Comparison of ENCODE assay signal across 10 mouse cellular contexts in genomic region chr16:11526996-11527395, GRCm38 (mm10).
DNase-seq lines count a peak whose midpoint lies in the region; ATAC-seq lines count a peak whose summit lies in the region.
"Had no signal": no experiment of that assay in that cellular context is flagged by ENCODE, and none has a peak within 500 bp of the region (broad histone marks: within the 10 kb centered on the region; RNA-seq: fewer than 3 reads in every experiment).

No protein-coding gene starts in this region.

- WGBS in forebrain, embryonic 15.5 days, result 79% methylated on average over 10 of the region's 10 CpGs
- WGBS in forebrain, embryonic 12.5 days, result 82% methylated on average over 10 of the region's 10 CpGs
- WGBS in hindbrain, embryonic 16.5 days, result 71% methylated on average over 10 of the region's 10 CpGs

- no peak overlapping the region for H3K4me3 ChIP-seq in forebrain, embryonic 15.5 days
- no peak overlapping the region for H3K4me3 ChIP-seq in forebrain, embryonic 12.5 days (replicated peaks)
- peak overlapping the region; percentile 77 for H3K4me3 ChIP-seq in megakaryocyte, embryonic 14.5 days (replicated peaks)
- H3K4me3 ChIP-seq in hindbrain, embryonic 16.5 days (ENCODE audit: low read length), result no peak overlapping the region
- H3K4me3 ChIP-seq: midbrain, embryonic 12.5 days had no signal

- peak; percentile 56 for DNase-seq in layer of hippocampus, adult 9-11 months
- peak; percentile 69 for DNase-seq in right cerebral cortex, postnatal 25 days
- DNase-seq in lung, postnatal 25 days (ENCODE audit: low spot score), result no peak
- DNase-seq: lung, adult 18-20 months had no signal

- peak overlapping the region; percentile 39 for H3K27ac ChIP-seq in forebrain, embryonic 15.5 days (replicated peaks)
- no peak overlapping the region for H3K27ac ChIP-seq in forebrain, embryonic 12.5 days
- H3K27ac ChIP-seq in hindbrain, embryonic 16.5 days (ENCODE audit: low read depth, low read length), result no peak overlapping the region
- H3K27ac ChIP-seq: midbrain, embryonic 12.5 days had no signal

- H3K36me3 ChIP-seq in forebrain, embryonic 15.5 days, result no peaks in the 10 kb centered on the region
- H3K36me3 ChIP-seq in forebrain, embryonic 12.5 days (replicated peaks), result no peaks in the 10 kb centered on the region
- H3K36me3 ChIP-seq in megakaryocyte, embryonic 14.5 days (replicated peaks; ENCODE audit: low read length), result peaks cover 56% of the 10 kb centered on the region
- H3K36me3 ChIP-seq in hindbrain, embryonic 16.5 days (ENCODE audit: control insufficient read depth, insufficient read depth, low read length), result no peaks in the 10 kb centered on the region
- H3K36me3 ChIP-seq: midbrain, embryonic 12.5 days had no signal

- peak; percentile 53 for ATAC-seq in forebrain, embryonic 15.5 days (replicated peaks)
- no peak for ATAC-seq in forebrain, embryonic 12.5 days (ENCODE audit: low FRiP score)
- no peak for ATAC-seq in megakaryocyte, adult 5-6 weeks (ENCODE audit: poor library complexity, severe bottlenecking)
- ATAC-seq in hindbrain, embryonic 16.5 days, result no peak

- H3K4me1 ChIP-seq in forebrain, embryonic 15.5 days, result peaks cover 15% of the 10 kb centered on the region
- peaks cover 6% of the 10 kb centered on the region; the same call in 1 of the 2 replicates for H3K4me1 ChIP-seq in forebrain, embryonic 12.5 days
- H3K4me1 ChIP-seq in megakaryocyte, embryonic 14.5 days, result peaks cover 79% of the 10 kb centered on the region
- peaks cover 10% of the 10 kb centered on the region for H3K4me1 ChIP-seq in hindbrain, embryonic 16.5 days (ENCODE audit: control insufficient read depth, insufficient read depth, low read depth, low read length)
- H3K4me1 ChIP-seq: midbrain, embryonic 12.5 days had no signal

- H3K9ac ChIP-seq in forebrain, embryonic 15.5 days (replicated peaks), result no peak overlapping the region
- no peak overlapping the region for H3K9ac ChIP-seq in forebrain, embryonic 12.5 days
- no peak overlapping the region for H3K9ac ChIP-seq in hindbrain, embryonic 16.5 days (ENCODE audit: low read depth, low read length)
- H3K9ac ChIP-seq: midbrain, embryonic 12.5 days had no signal

- H3K4me2 ChIP-seq in forebrain, embryonic 15.5 days (replicated peaks), result no peak overlapping the region
- no peak overlapping the region for H3K4me2 ChIP-seq in forebrain, embryonic 12.5 days
- H3K4me2 ChIP-seq in hindbrain, embryonic 16.5 days (ENCODE audit: low read length), result no peak overlapping the region
- H3K4me2 ChIP-seq: midbrain, embryonic 12.5 days had no signal

- no peaks in the 10 kb centered on the region for H3K9me3 ChIP-seq in forebrain, embryonic 15.5 days
- no peaks in the 10 kb centered on the region for H3K9me3 ChIP-seq in forebrain, embryonic 12.5 days
- no peaks in the 10 kb centered on the region for H3K9me3 ChIP-seq in megakaryocyte, embryonic 14.5 days
- no peaks in the 10 kb centered on the region for H3K9me3 ChIP-seq in hindbrain, embryonic 16.5 days (ENCODE audit: control insufficient read depth, low read length)
- H3K9me3 ChIP-seq: midbrain, embryonic 12.5 days had no signal

- no peaks in the 10 kb centered on the region for H3K27me3 ChIP-seq in forebrain, embryonic 15.5 days
- H3K27me3 ChIP-seq in forebrain, embryonic 12.5 days, result no peaks in the 10 kb centered on the region
- no peaks in the 10 kb centered on the region for H3K27me3 ChIP-seq in megakaryocyte, embryonic 14.5 days (replicated peaks)
- no peaks in the 10 kb centered on the region for H3K27me3 ChIP-seq in hindbrain, embryonic 16.5 days (replicated peaks; ENCODE audit: control insufficient read depth, insufficient read depth, low read length)
- H3K27me3 ChIP-seq: midbrain, embryonic 12.5 days had no signal
